ENCODE assay signal across 8 mouse cellular contexts in the genomic region with DNA sequence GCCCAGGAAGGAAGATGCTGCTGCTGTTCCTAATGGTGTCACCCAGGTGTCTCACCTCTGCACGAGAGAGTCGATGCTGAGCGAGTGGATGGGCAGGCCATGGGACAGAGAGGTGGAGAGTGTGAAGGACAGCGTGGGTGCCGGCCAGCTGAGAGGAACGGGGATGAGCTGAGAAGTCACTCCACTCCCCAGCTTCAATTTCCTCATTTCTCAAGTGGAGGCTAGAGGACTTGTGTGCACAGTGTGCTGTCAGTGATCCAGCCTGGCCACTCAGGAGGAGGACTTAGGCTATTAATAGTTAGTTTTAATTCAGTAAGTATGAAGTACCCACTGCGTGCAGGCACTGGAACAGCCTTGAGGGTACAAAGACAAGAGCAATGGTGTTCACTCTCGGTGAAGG. TPM values are rescaled to one million over a fixed set of nuclear protein-coding genes. Genes with fewer than 3 reads are reported as not detected.
DNase-seq lines count a peak whose midpoint lies in the region; ATAC-seq and TF ChIP-seq lines count a peak whose summit lies in the region.

No protein-coding gene starts in this region.

- H3K9me3 ChIP-seq in kidney, postnatal 0 days (replicated peaks; ENCODE audit: low read length): no peaks in the 10 kb centered on the region
- no peaks in the 10 kb centered on the region for H3K9me3 ChIP-seq in midbrain, embryonic 11.5 days (ENCODE audit: control insufficient read depth, low read length)

- no peak for ATAC-seq in kidney, postnatal 0 days (replicated peaks; ENCODE audit: low FRiP score, low read depth)
- ATAC-seq in midbrain, embryonic 11.5 days (ENCODE audit: low FRiP score): 0 out of 2 replicates have a peak, but pooled peaks have one; percentile 1
- no peak for ATAC-seq in inflammation-experienced regulatory T-cells, adult 6 months

- 0 out of 2 replicates have a peak, but pooled peaks cover 4% of the 10 kb centered on the region for H3K36me3 ChIP-seq in kidney, postnatal 0 days (ENCODE audit: insufficient read depth, low read length)
- H3K36me3 ChIP-seq in midbrain, embryonic 11.5 days (ENCODE audit: control insufficient read depth, insufficient read depth, low read length): no peaks in the 10 kb centered on the region

- intact Hi-C loops in gastrocnemius, postnatal 14 days (cut with DNase I; ENCODE audit: low total_unique reads): no loop called here

- H3K4me1 ChIP-seq in kidney, postnatal 0 days (replicated peaks; ENCODE audit: insufficient read depth, low read length): no peaks in the 10 kb centered on the region; the same call in 1 of the 2 replicates
- H3K4me1 ChIP-seq in brown adipose tissue, adult 24 weeks (ENCODE audit: control insufficient read depth, insufficient read depth, insufficient read length, low read length): peaks cover 14% of the 10 kb centered on the region
- peaks cover 8% of the 10 kb centered on the region; the same call in 1 of the 2 replicates for H3K4me1 ChIP-seq in midbrain, embryonic 11.5 days (ENCODE audit: control insufficient read depth, insufficient read depth, low read length)

- H3K4me2 ChIP-seq in kidney, postnatal 0 days (ENCODE audit: low read length): no peak overlapping the region
- H3K4me2 ChIP-seq in midbrain, embryonic 11.5 days: no peak overlapping the region

- H3K27me3 ChIP-seq in kidney, postnatal 0 days (ENCODE audit: insufficient read depth, low read length): no peaks in the 10 kb centered on the region
- no peaks in the 10 kb centered on the region for H3K27me3 ChIP-seq in midbrain, embryonic 11.5 days (ENCODE audit: control insufficient read depth, insufficient read depth, low read length)

- no peak overlapping the region for H3K9ac ChIP-seq in kidney, postnatal 0 days (ENCODE audit: low read depth, low read length)
- 0 out of 2 replicates have a peak overlapping the region, but pooled peaks have one; percentile 9 for H3K9ac ChIP-seq in midbrain, embryonic 11.5 days (ENCODE audit: low read length)

- no peak overlapping the region for H3K4me3 ChIP-seq in kidney, postnatal 0 days (replicated peaks; ENCODE audit: low read depth, low read length)
- H3K4me3 ChIP-seq in brown adipose tissue, adult 24 weeks (ENCODE audit: insufficient read depth, low read depth, low read length): no peak overlapping the region
- no peak overlapping the region for H3K4me3 ChIP-seq in midbrain, embryonic 11.5 days (ENCODE audit: low read depth, low read length)

- peak overlapping the region; percentile 13; the same call in 1 of the 2 replicates for H3K27ac ChIP-seq in kidney, postnatal 0 days
- H3K27ac ChIP-seq in brown adipose tissue, adult 24 weeks (replicated peaks; ENCODE audit: low read depth, low read length): peak overlapping the region; percentile 28; the same call in 1 of the 2 replicates
- peak overlapping the region; percentile 48; the same call in 1 of the 2 replicates for H3K27ac ChIP-seq in midbrain, embryonic 11.5 days (ENCODE audit: low read depth, low read length)

- no peak for DNase-seq in kidney, postnatal 0 days (ENCODE audit: low spot score)
- DNase-seq in kidney, adult 9 months: no peak
- peak; percentile 39 for DNase-seq in gastrocnemius, postnatal 14 days
- peak; percentile 84 for DNase-seq in midbrain, embryonic 11.5 days (ENCODE audit: low spot score, missing footprints)
- no peak for DNase-seq in Muller cell, postnatal 12 days (ENCODE audit: inconsistent ontology term)
- no peak for DNase-seq in thymus, postnatal 14 days

- TF ChIP-seq CTCF in kidney, postnatal 0 days (IDR thresholded peaks at IDR 0.05; ENCODE audit: low read depth): no peak

- 42% methylated on average over 8 of the region's 8 CpGs for WGBS in kidney, postnatal 0 days
- WGBS in midbrain, embryonic 11.5 days: 52% methylated on average over 8 of the region's 8 CpGs

RNA-seq across cellular contexts. Expression of a gene that starts 33.6 kb away (rescaled TPM):
- polyA plus RNA-seq in kidney, postnatal 0 days (2015; fragmentation: Nextera tagmentation; extraction: Ambion mirVana): 7.7 and 9.8 TPM in 2 replicates
- 0.88 TPM in 1 of 2 replicates, not detected in the other for polyA plus RNA-seq in brown adipose tissue, adult 24 weeks (2012; ENCODE audit: insufficient read depth, insufficient read length, missing spikeins)
- total RNA-seq in gastrocnemius, postnatal 14 days (2021): 1 to 10 TPM in 1 of 2 experiments, under 1 TPM in 1; 0.91 to 1.5 TPM
- polyA plus RNA-seq in midbrain, embryonic 11.5 days (2014; fragmentation: Nextera tagmentation; extraction: Ambion mirVana): 5.6 and 6.1 TPM in 2 replicates
- polyA plus RNA-seq in inflammation-experienced regulatory T-cells, adult 6 months (2017; shearing (Covaris generic)): 1 to 10 TPM; 4.4 to 8.2 (median 7.4) TPM

RNA-seq across cellular contexts. Expression of a gene that starts 58.3 kb away (rescaled TPM):
- polyA plus RNA-seq in kidney, postnatal 0 days (2015; fragmentation: Nextera tagmentation; extraction: Ambion mirVana): 179 and 198 TPM in 2 replicates
- polyA plus RNA-seq in brown adipose tissue, adult 24 weeks (2012; ENCODE audit: insufficient read depth, insufficient read length, missing spikeins): 9.5 and 19.7 TPM in 2 replicates
- 10 to 100 TPM; 78.2 to 85.3 TPM for total RNA-seq in gastrocnemius, postnatal 14 days (2021)
- 153 and 162 TPM in 2 replicates for polyA plus RNA-seq in midbrain, embryonic 11.5 days (2014; fragmentation: Nextera tagmentation; extraction: Ambion mirVana)
- 1 to 10 TPM; 2.0 to 5.5 (median 3.3) TPM for polyA plus RNA-seq in inflammation-experienced regulatory T-cells, adult 6 months (2017; shearing (Covaris generic))

Comparison
In these comparisons a context has a peak if more than half of its experiments do, and no peak if none do; other contexts are left out.
1. DNase-seq: peak in gastrocnemius, postnatal 14 days (single experiment) and midbrain, embryonic 11.5 days (single experiment); none in kidney, postnatal 0 days (single experiment), kidney, adult 9 months (single experiment), Muller cell, postnatal 12 days (single experiment) and thymus, postnatal 14 days (single experiment).
2. Peak in every context shown above with its lines, with median percentiles within 50 percentile points of each other: H3K27ac ChIP-seq.